Mouse (Mus musculus) left cerebral cortex, adult 18-20 months (tissue): Measurements from ENCODE around the gene Clca3a1. TPM values are rescaled to one million over a fixed set of nuclear protein-coding genes. Genes with fewer than 3 reads are reported as not detected.
A peak's percentile ranks its signal among the peaks of the same experiment; 100 is the strongest.
"Not testable (repeated sequence)": the region's sequence is repeated elsewhere in the genome, so short reads cannot be mapped to it uniquely, and the experiment has no call there.

ENCODE experiments used
- DNase-seq, 2 experiments: peaks; one replicate each; pipeline ENCODE4 v3.0.0; 2021 to 2022; ENCODE audit warnings: low spot score in 2 of 2, mixed read lengths in 1 of 2
- long read RNA-seq, 2 experiments: library from polyadenylated mRNA; stranded (forward); transcript quantifications; one replicate each; pipeline ENCODE4 v2.0.0; 2021
- total RNA-seq, 2 experiments: library from RNA; stranded (reverse); gene quantifications; 2 replicates each; pipeline ENCODE4 v1.2.3; 2021

The Clca3a1 gene
- under 1 TPM; 0.09 TPM for total RNA-seq
- long read RNA-seq, experiment 1, partial matches to known transcripts = 0 of 1 reads
- long read RNA-seq, experiment 1, other reads (novel, unspliced or antisense) = 1 of 1 reads
- long read RNA-seq, experiment 2 = 0 reads

- DNase-seq = no peak
These were observed at the start of gene Clca3a1 for GRCm38 (mm10) chr3:144760592-144761309. TSS of gene Clca3a1 (minus strand) at chr3:144760977.

- DNase-seq = not testable (repeated sequence)
These were observed 47.6 kb upstream of the Clca3a1 start for GRCm38 (mm10) chr3:144808153-144808925.

- DNase-seq = not testable (repeated sequence)
These were observed 45.8 kb upstream of the Clca3a1 start for GRCm38 (mm10) chr3:144806626-144807025.

- DNase-seq = peak; percentile 37 to 41
These were observed 41.1 kb upstream of the Clca3a1 start for GRCm38 (mm10) chr3:144801861-144802260.

- DNase-seq = no peak
These were observed 24.7 kb upstream of the Clca3a1 start for GRCm38 (mm10) chr3:144785181-144786148.

- no peak for DNase-seq
These were observed 4.4 kb upstream of the Clca3a1 start for GRCm38 (mm10) chr3:144765161-144765560.

- DNase-seq = no peak
These were observed 677 bp upstream of the Clca3a1 start for GRCm38 (mm10) chr3:144761454-144761853.

- no peak for DNase-seq
These were observed 1.1 kb downstream of the Clca3a1 start for GRCm38 (mm10) chr3:144759719-144760118.

GRCm38 (mm10) chr3:144756103-144756502 lies 4.7 kb downstream of the Clca3a1 start:
- DNase-seq = not testable (repeated sequence)

- peak in 1 of 2 experiments; percentile 8 for DNase-seq
These were observed 7.7 kb downstream of the Clca3a1 start for GRCm38 (mm10) chr3:144753120-144753519.

- not testable (repeated sequence) for DNase-seq
These were observed 11.5 kb downstream of the Clca3a1 start for GRCm38 (mm10) chr3:144749062-144749963.

GRCm38 (mm10) chr3:144747706-144748105 lies 13.1 kb downstream of the Clca3a1 start:
- DNase-seq = not testable (repeated sequence)

GRCm38 (mm10) chr3:144738396-144738795 lies 22.4 kb downstream of the Clca3a1 start:
- DNase-seq = not testable (repeated sequence)

- DNase-seq = peak; percentile 44 to 47
These were observed 23.9 kb downstream of the Clca3a1 start for GRCm38 (mm10) chr3:144736831-144737230.

GRCm38 (mm10) chr3:144723455-144723854 lies 37.3 kb downstream of the Clca3a1 start:
- peak; percentile 55 to 69 for DNase-seq

GRCm38 (mm10) chr3:144722566-144722965 lies 38.2 kb downstream of the Clca3a1 start:
- not testable (repeated sequence) for DNase-seq

- no peak for DNase-seq
These were observed 38.9 kb downstream of the Clca3a1 start for GRCm38 (mm10) chr3:144721860-144722256.

- no peak for DNase-seq
These were observed 39.5 kb downstream of the Clca3a1 start for GRCm38 (mm10) chr3:144721077-144721859.
